Mouse (Mus musculus): ENCODE measurements at regions not wholly inside any gene's neighbourhood (a gene's known extent, or its start where the extent isn't known, plus 50 kb on each side); places are given as distances from the start of the nearest gene placed in this dataset.
"Not testable (repeated sequence)": the region's sequence is repeated elsewhere in the genome, so short reads cannot be mapped to it uniquely, and the experiment has no call there.

DNA sequence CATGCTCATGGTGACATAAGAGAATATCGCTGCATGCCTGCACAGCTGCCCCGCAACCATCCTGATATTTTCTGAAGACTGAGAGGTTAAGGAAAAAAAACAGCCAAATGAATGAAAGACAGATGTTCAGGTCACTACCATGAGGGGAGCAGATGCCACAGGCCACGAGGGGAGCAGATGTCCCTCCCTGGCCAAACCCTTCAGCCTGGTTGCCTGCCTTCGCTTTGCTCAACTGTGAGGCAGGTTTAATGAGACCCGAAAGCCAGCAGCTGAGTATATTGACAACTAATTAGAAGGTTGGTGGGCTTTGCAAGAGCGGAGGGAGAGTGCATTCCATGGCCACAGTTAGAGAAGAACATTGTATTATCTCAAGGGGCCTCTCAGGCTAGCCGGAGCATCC is 141.8 kb upstream of the Ubl3 start:
- Histone ChIP-seq H3K4me2 (no peak overlapping the region), H3K27me3 (no peaks in the 10 kb centered on the region), H3K27ac (no peak overlapping the region), H3K9me3 (no peaks in the 10 kb centered on the region), H3K36me3 (no peaks in the 10 kb centered on the region), H3K4me1 (peaks cover 26% of the 10 kb centered on the region), H3K9ac (no peak overlapping the region), H3K4me3 (no peak overlapping the region)
- no peak for ATAC-seq (ENCODE audit: borderline replicate concordance, extremely low read depth, low FRiP score, low TSS enrichment)
- 85% methylated on average over 7 of the region's 7 CpGs for WGBS

DNA sequence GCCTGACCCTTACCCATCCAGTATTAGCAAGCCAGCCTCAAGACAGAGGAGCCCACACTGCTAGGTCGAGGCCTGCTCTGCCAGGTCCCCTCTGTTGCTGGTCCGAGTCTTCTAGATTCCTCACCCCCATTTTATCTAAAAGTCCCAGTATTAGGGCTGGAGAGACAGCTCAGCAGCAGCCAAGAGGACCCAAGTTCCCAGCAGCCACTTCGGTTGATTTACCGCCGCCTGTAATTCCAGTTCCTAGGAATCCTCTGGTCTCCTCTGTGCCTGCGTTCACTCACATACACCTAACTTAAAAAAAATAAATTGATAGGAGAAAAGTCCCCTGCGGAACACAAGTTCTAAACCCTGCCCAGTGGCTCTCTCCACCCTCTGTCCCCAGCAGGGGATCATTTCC is 138.9 kb upstream of the Ubl3 start:
- no peak for ATAC-seq (ENCODE audit: borderline replicate concordance, extremely low read depth, low FRiP score, low TSS enrichment)
- 72% methylated on average over 7 of the region's 7 CpGs for WGBS
- Histone ChIP-seq H3K4me3 (no peak overlapping the region), H3K27me3 (no peaks in the 10 kb centered on the region), H3K36me3 (no peaks in the 10 kb centered on the region), H3K4me2 (no peak overlapping the region), H3K27ac (no peak overlapping the region), H3K9ac (no peak overlapping the region), H3K9me3 (no peaks in the 10 kb centered on the region), H3K4me1 (peaks cover 18% of the 10 kb centered on the region)

DNA sequence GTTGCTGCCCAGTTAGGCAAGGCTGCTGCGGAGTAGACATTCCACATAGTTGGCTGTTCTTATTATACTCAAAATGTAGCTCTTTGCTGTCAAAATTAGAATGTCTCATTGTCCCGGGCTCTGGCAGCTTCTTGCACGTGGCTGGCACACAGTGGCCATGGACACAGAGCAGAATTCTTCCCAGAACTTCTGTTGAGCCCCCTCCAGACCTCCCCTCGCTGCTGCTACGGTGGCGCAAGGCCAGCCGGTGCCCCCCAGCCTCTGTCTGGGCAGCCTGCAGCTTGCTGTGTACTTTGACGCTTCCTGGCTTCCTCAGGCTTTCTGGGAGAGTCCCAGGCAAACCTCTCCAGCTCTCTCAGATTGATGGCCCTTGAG is 138.2 kb upstream of the Ubl3 start:
- Histone ChIP-seq H3K4me3 (no peak overlapping the region), H3K36me3 (no peaks in the 10 kb centered on the region), H3K9ac (no peak overlapping the region), H3K4me2 (no peak overlapping the region), H3K9me3 (no peaks in the 10 kb centered on the region), H3K27me3 (no peaks in the 10 kb centered on the region), H3K27ac (no peak overlapping the region), H3K4me1 (peaks cover 18% of the 10 kb centered on the region)
- WGBS = 43% methylated on average over 8 of the region's 8 CpGs
- no peak for ATAC-seq (ENCODE audit: borderline replicate concordance, extremely low read depth, low FRiP score, low TSS enrichment)

DNA sequence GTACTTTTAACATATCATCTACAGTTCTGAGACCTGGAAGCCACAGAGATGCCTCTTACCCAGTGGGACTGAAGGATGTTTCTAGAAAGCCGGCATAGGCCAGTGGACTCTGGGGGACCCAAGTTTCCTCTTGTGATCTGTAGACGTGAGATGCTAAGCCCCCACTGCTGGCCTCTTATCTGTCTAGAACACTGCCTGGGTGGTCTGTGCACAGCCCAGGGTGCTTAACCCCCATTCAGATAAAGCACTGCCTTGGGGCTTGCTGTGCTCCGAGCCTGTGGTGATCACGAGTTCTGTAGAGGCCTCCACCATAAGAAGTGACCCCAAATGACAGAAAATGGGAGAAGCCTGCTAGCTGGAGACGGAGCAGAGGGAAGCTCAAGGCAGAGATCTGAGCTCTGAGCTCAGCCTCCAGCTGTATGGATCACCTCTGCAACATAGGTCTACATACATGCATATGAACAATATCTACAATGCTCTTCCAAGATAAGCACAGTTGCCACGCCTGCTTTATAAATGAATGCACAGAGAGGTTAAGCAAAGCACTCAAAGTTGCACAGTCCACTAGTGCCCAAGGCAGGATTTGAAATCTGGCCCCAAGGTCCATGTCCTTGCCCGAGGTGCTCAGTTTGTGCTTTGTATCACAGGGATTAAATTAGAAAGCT is 137.7 kb upstream of the Ubl3 start:
- no peak overlapping the region for H3K4me3 ChIP-seq
- no peaks in the 10 kb centered on the region for H3K36me3 ChIP-seq
- no peak overlapping the region for H3K9ac ChIP-seq
- no peak for ATAC-seq (ENCODE audit: borderline replicate concordance, extremely low read depth, low FRiP score, low TSS enrichment)
- no peaks in the 10 kb centered on the region for H3K27me3 ChIP-seq
- no peaks in the 10 kb centered on the region for H3K9me3 ChIP-seq
- H3K27ac ChIP-seq = no peak overlapping the region
- 57% methylated on average over 7 of the region's 7 CpGs for WGBS
- peaks cover 18% of the 10 kb centered on the region for H3K4me1 ChIP-seq
- H3K4me2 ChIP-seq = no peak overlapping the region

DNA sequence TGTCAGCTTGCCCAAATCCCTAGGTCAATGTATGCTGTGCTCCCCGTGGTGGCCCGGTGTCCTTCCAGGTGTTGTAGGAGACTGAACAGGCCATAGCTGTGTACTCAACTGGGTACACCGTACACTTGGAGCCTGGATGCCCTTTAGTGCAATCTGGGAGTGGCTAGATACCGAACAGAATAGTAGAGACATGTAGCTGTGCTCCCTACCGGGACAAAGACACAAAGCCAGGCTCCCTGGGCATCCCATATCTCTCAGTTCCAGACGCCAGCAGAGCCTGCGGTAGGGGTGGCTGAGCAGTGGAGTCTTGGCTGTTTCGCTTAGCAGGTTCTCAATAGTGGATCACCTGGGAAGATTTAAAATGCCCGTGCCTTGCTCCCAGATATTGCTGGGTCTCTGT is 136.7 kb upstream of the Ubl3 start:
- Histone ChIP-seq H3K9me3 (no peaks in the 10 kb centered on the region), H3K4me2 (no peak overlapping the region), H3K27ac (no peak overlapping the region), H3K9ac (no peak overlapping the region), H3K4me3 (no peak overlapping the region), H3K4me1 (peaks cover 18% of the 10 kb centered on the region), H3K36me3 (no peaks in the 10 kb centered on the region), H3K27me3 (no peaks in the 10 kb centered on the region)
- no peak for ATAC-seq (ENCODE audit: borderline replicate concordance, extremely low read depth, low FRiP score, low TSS enrichment)
- WGBS = 80% methylated on average over 9 of the region's 9 CpGs

DNA sequence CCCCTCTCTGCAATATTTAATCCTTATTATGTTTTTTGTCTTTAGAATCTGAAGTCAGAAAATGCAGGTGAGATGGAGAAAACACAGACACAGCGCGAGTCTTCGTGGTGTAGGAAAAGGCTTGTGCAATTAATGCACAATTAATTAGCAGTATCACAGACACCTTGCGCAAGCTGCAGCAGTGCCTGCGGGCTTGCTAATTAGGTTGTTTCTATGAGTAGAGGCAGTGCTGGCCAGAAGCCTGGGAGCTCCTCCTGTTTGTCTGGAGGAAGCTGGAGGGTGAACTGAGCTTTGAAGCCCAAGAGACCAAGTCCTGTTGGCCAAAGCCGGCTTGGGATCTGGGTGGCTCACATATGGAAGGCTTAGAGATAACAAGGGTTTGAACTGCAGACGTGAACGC is 135.9 kb upstream of the Ubl3 start:
- Histone ChIP-seq H3K4me2 (no peak overlapping the region), H3K36me3 (no peaks in the 10 kb centered on the region), H3K9ac (no peak overlapping the region), H3K27ac (no peak overlapping the region), H3K9me3 (no peaks in the 10 kb centered on the region), H3K4me3 (no peak overlapping the region), H3K27me3 (no peaks in the 10 kb centered on the region), H3K4me1 (peaks cover 18% of the 10 kb centered on the region)
- 65% methylated on average over 8 of the region's 8 CpGs for WGBS
- ATAC-seq (ENCODE audit: borderline replicate concordance, extremely low read depth, low FRiP score, low TSS enrichment) = no peak

DNA sequence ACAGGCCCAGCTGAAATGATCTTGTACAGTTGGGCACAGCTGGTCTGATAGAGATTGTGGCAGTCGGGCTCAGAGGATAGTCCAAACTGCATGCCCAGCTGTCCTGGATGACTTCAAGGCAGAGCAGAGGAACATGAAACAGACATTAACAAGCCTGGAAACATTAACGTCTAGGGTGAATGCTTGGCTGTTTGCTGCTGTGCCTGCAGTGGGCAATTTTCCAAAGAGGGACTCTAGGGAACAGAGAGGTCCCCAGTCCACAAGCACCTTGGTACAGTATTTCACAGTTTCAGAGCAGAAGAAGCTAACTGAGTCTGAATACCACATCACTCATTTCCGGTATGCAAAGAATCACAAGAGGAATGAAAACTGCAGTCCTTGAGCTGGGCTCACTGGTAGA is 135.2 kb upstream of the Ubl3 start:
- H3K4me1 ChIP-seq = peaks cover 18% of the 10 kb centered on the region
- no peak for ATAC-seq (ENCODE audit: borderline replicate concordance, extremely low read depth, low FRiP score, low TSS enrichment)
- H3K4me3 ChIP-seq = no peak overlapping the region
- no peak overlapping the region for H3K27ac ChIP-seq
- H3K4me2 ChIP-seq = no peak overlapping the region
- H3K9me3 ChIP-seq = no peaks in the 10 kb centered on the region
- H3K36me3 ChIP-seq = no peaks in the 10 kb centered on the region
- no peak overlapping the region for H3K9ac ChIP-seq
- 44% methylated on average over 3 of the region's 3 CpGs for WGBS
- H3K27me3 ChIP-seq = no peaks in the 10 kb centered on the region

DNA sequence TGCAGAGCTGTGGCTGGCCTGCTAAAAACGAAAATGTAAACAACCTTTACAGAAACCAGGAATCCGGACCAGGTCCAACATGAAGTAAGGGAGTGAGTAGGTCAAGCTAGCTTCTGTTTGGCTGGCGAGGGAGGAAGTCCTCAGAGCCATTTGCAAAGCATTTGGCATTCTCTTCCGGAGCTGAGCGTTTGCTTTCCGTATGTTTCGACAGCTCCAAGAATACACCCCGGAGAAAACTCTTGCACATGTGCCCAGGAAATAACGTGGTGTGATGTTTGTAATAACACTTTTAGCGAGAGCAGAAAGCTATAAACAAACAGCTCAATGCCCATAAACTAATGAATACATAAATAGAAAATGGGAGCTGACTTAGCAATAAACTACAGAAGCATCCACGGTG is 131.6 kb upstream of the Ubl3 start:
- Histone ChIP-seq H3K27me3 (no peaks in the 10 kb centered on the region), H3K4me1 (peaks cover 3% of the 10 kb centered on the region; the same call in 1 of the 2 replicates), H3K4me2 (no peak overlapping the region), H3K27ac (no peak overlapping the region), H3K36me3 (no peaks in the 10 kb centered on the region), H3K9ac (no peak overlapping the region), H3K4me3 (no peak overlapping the region), H3K9me3 (no peaks in the 10 kb centered on the region)
- ATAC-seq (ENCODE audit: borderline replicate concordance, extremely low read depth, low FRiP score, low TSS enrichment) = no peak
- 33% methylated on average over 11 of the region's 11 CpGs for WGBS

DNA sequence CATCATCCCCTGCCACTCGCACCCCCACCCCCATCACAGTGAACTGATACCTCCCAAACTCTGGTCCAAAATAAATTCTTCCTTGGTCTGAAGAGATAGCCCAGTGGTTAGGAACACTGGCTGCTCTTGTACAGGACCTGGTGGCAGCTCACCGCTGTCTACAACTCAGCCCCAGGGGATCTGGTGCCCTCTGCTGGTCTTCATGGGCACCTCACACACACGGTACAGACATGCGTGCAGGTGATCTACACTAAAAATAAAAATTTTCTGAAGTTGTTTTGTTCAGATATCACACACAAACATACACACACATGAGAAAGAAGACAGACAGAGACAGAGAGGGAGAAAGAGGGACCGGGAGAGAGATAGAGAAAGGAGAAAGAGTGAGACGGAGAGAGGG is 130.0 kb upstream of the Ubl3 start:
- Histone ChIP-seq H3K9ac (no peak overlapping the region), H3K27me3 (no peaks in the 10 kb centered on the region), H3K4me3 (no peak overlapping the region), H3K4me2 (no peak overlapping the region), H3K36me3 (no peaks in the 10 kb centered on the region), H3K9me3 (no peaks in the 10 kb centered on the region), H3K4me1 (peaks cover under 1% of the 10 kb centered on the region; the same call in 1 of the 2 replicates), H3K27ac (no peak overlapping the region)
- ATAC-seq (ENCODE audit: borderline replicate concordance, extremely low read depth, low FRiP score, low TSS enrichment) = no peak
- 93% methylated on average over 6 of the region's 6 CpGs for WGBS

DNA sequence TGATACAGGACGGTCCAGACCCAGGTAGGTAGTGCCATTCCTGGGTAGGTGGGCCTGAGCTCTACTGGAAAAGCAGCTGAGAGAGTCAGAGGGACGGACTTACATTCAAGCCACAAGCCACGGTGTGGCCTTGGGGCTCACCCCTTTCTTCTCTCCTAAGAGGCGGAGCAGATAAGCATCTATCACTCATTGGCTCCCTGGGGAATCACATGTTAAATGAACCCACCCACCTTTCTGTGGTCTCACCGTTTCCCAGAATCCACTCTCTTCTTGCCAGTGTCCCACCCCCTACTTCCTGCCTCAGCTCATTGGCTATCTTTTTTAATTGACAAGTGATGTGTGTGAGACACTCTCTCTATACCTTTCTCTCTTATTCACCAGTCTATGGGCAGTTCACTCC is 127.8 kb upstream of the Ubl3 start:
- Histone ChIP-seq H3K4me1 (no peaks in the 10 kb centered on the region), H3K4me2 (no peak overlapping the region), H3K9ac (no peak overlapping the region), H3K9me3 (no peaks in the 10 kb centered on the region), H3K27me3 (no peaks in the 10 kb centered on the region), H3K36me3 (no peaks in the 10 kb centered on the region), H3K4me3 (no peak overlapping the region), H3K27ac (no peak overlapping the region)
- WGBS = 82% methylated on average over 5 of the region's 5 CpGs
- ATAC-seq (ENCODE audit: borderline replicate concordance, extremely low read depth, low FRiP score, low TSS enrichment) = no peak

DNA sequence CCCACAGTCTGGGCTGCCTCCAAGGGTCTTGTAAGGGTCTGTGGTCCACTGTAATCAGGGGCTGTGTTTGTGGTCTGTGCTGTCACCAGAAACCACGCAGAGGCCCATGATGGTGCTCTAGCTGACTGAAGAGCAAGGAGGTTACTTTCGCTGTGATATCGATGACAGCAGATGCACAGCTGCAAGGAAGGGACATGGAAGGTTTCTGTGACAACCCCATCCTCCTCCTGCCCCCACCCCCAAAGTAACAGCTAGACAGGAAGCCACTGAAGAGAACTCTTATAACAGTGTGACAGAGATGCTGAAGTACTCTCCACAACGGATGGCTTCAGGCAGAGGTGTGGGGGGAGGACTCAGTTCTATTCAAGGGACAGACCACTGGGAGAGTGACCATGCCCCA is 127.0 kb upstream of the Ubl3 start:
- no peaks in the 10 kb centered on the region for H3K36me3 ChIP-seq
- ATAC-seq (ENCODE audit: borderline replicate concordance, extremely low read depth, low FRiP score, low TSS enrichment) = no peak
- no peaks in the 10 kb centered on the region for H3K9me3 ChIP-seq
- H3K9ac ChIP-seq = no peak overlapping the region
- no peak overlapping the region for H3K4me3 ChIP-seq
- H3K4me1 ChIP-seq = no peaks in the 10 kb centered on the region
- 80% methylated on average over 4 of the region's 4 CpGs for WGBS
- no peaks in the 10 kb centered on the region for H3K27me3 ChIP-seq
- H3K27ac ChIP-seq = no peak overlapping the region
- no peak overlapping the region for H3K4me2 ChIP-seq

DNA sequence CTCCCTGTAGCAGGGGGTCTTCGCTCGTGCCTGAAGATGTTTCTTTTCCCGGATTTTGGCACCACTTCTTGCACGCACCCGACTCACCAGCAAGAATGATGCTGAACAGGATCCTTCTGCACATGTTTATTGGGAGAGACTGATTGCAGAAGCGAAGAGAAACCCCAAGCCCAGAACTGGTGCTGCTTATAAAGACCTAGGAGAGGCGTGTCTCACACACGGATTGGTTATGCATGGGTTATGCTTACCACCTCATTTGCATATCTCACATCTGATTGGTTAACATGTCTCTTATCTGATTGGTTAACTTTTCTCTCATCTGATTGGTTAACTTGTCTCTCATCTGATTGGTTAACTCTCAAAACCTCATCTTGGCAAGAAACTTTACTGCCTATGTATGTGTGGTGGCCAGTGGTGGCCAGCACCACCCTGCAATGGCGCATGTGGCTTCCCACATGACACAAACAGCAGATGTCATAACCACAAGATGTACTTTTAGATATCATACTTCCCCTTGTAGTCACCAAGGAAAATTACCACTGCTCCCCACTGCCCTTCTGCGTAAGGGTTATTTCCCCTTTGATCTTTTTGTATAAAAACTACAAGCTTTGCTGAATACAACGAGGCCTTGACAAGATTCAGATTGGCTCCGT is 125.8 kb upstream of the Ubl3 start:
- not testable (repeated sequence) for H3K27ac ChIP-seq; H3K36me3 ChIP-seq; ATAC-seq (ENCODE audit: borderline replicate concordance, extremely low read depth, low FRiP score, low TSS enrichment); H3K9me3 ChIP-seq; H3K27me3 ChIP-seq; H3K4me1 ChIP-seq; H3K4me2 ChIP-seq; H3K9ac ChIP-seq; H3K4me3 ChIP-seq
- 91% methylated on average over 12 of the region's 12 CpGs for WGBS

DNA sequence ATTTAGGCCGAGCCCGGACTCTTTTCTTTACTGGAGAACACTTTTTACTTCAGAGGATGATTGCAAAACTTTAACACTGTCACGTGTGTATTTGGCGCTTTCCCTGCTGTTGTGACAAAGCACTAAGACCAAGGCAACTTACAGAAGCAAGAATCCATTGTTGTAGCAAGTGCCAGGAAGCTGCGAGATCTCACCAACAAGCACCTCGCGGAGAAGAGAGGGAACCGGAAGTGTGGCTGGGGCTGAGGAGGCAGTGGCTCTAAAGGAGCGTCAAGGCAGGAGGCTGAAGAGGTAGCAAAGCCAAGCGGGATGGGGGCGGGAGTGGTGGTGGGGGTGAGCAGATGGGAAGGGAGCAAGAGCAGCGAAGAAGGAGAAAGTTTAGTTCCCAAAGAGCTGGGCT is 121.7 kb upstream of the Ubl3 start:
- ATAC-seq (ENCODE audit: borderline replicate concordance, extremely low read depth, low FRiP score, low TSS enrichment) = no peak
- H3K27me3 ChIP-seq = no peaks in the 10 kb centered on the region
- no peaks in the 10 kb centered on the region for H3K4me1 ChIP-seq
- no peak overlapping the region for H3K27ac ChIP-seq
- 61% methylated on average over 12 of the region's 12 CpGs for WGBS
- H3K4me2 ChIP-seq = no peak overlapping the region
- H3K9ac ChIP-seq = no peak overlapping the region
- no peak overlapping the region for H3K4me3 ChIP-seq
- H3K9me3 ChIP-seq = no peaks in the 10 kb centered on the region
- no peaks in the 10 kb centered on the region for H3K36me3 ChIP-seq

Measured in lung, embryonic 15.5 days (tissue).